Mouse (Mus musculus) midbrain, embryonic 14.5 days (tissue): ENCODE data around the gene Omp. TPM values are rescaled to one million over a fixed set of nuclear protein-coding genes. Genes with fewer than 3 reads are reported as not detected.

Experiments
- ATAC-seq: fragments of 200-750 bp; cut with Nextera tagmentation; 2 replicates; pipeline ENCODE4 v1.8.0; 2017; ENCODE audit warnings: moderate number of reproducible peaks, moderate library complexity; ENCODE audit not compliant: low FRiP score, low TSS enrichment
- DNase-seq: peaks from one replicate; pipeline ENCODE4 v3.0.0-alpha.2; 2015
- H3K27ac ChIP-seq: fragments of 300-500 bp; sonication (generic); replicated peaks from 2 replicates; pipeline ENCODE4 v1.5.1; 2014; ENCODE audit warnings: mild to moderate bottlenecking, low read depth, low read length, moderate library complexity
- H3K27me3 ChIP-seq: fragments of 300-500 bp; sonication (generic); 2 replicates; pipeline ENCODE4 v1.6.1; 2014; ENCODE audit warnings: low read length, control low read depth, mixed read lengths; ENCODE audit not compliant: control insufficient read depth, insufficient read depth
- H3K36me3 ChIP-seq: fragments of 300-500 bp; sonication (generic); 2 replicates; pipeline ENCODE4 v1.6.1; 2014; ENCODE audit warnings: low read length, control low read depth; ENCODE audit not compliant: control insufficient read depth, insufficient read depth
- H3K4me1 ChIP-seq: fragments of 300-500 bp; sonication (generic); 2 replicates; pipeline ENCODE4 v1.6.1; 2014; ENCODE audit warnings: mild to moderate bottlenecking, antibody characterized with exemption, low read length, control low read depth; ENCODE audit not compliant: control insufficient read depth, insufficient read depth
- H3K4me2 ChIP-seq: fragments of 300-500 bp; sonication (generic); 2 replicates; pipeline ENCODE4 v1.6.1; 2014; ENCODE audit warnings: mild to moderate bottlenecking, low read length, moderate library complexity
- H3K4me3 ChIP-seq: fragments of 300-500 bp; sonication (generic); replicated peaks from 2 replicates; pipeline ENCODE4 v1.5.1; 2014; ENCODE audit warnings: low read depth, low read length
- H3K9ac ChIP-seq: fragments of 300-500 bp; sonication (generic); replicated peaks from 2 replicates; pipeline ENCODE4 v1.6.1; 2014; ENCODE audit warnings: mild to moderate bottlenecking, low read length, moderate library complexity
- H3K9me3 ChIP-seq: fragments of 300-500 bp; sonication (generic); 2 replicates; pipeline ENCODE4 v1.6.1; 2016; ENCODE audit warnings: low read length, control low read depth, mixed read lengths; ENCODE audit not compliant: control insufficient read depth
- WGBS: fragments of 180-500 bp; shearing (Covaris S2); extraction: QIAGEN DNeasy Blood & Tissue Kit; methylation state at CpG from one replicate; pipeline ENCODE4 v1.1.7; 2014; 5-methylcytosine and 5-hydroxymethylcytosine counted together
- polyA plus RNA-seq: library from polyadenylated mRNA; unstranded; fragments of >200 nt; fragmentation: Nextera tagmentation; extraction: Ambion mirVana; gene quantifications from 2 replicates; pipeline ENCODE4 v1.2.1, GENCODE M21; 2014

Gene Omp
- polyA plus RNA-seq, 1 experiment from 2014 or later = 0.29 TPM

- ATAC-seq (peak; percentile 79), DNase-seq (peak; percentile 85)
- Histone ChIP-seq H3K27me3 (no peaks in the 10 kb centered on the region), H3K9ac (peak overlapping the region; percentile 7; the same call in 1 of the 2 replicates), H3K4me2 (peak overlapping the region; percentile 56), H3K4me3 (peak overlapping the region; percentile 10; the same call in 1 of the 2 replicates), H3K4me1 (no peaks in the 10 kb centered on the region), H3K27ac (no peak overlapping the region), H3K9me3 (no peaks in the 10 kb centered on the region), H3K36me3 (no peaks in the 10 kb centered on the region)
- 8% methylated on average over 7 of the region's 7 CpGs for WGBS
These were observed 25.0 kb downstream of the Omp start for GRCm38 (mm10) chr7:98120325-98120724.

GRCm38 (mm10) chr7:98119961-98120232, 25.4 kb downstream of the Omp start:
- no peak overlapping the region for H3K4me3 ChIP-seq
- no peaks in the 10 kb centered on the region for H3K9me3 ChIP-seq
- WGBS = 74% methylated on average over 2 of the region's 2 CpGs
- H3K36me3 ChIP-seq = no peaks in the 10 kb centered on the region
- H3K27me3 ChIP-seq = no peaks in the 10 kb centered on the region
- ATAC-seq = peak; percentile 19; the same call in 1 of the 2 replicates
- peak overlapping the region; percentile 56 for H3K4me2 ChIP-seq
- no peaks in the 10 kb centered on the region for H3K4me1 ChIP-seq
- H3K9ac ChIP-seq = no peak overlapping the region
- DNase-seq = no peak
- no peak overlapping the region for H3K27ac ChIP-seq

GRCm38 (mm10) chr7:98119179-98119960, 25.9 kb downstream of the Omp start, which contains the start of gene Myo7a:
Gene Myo7a, minus strand, starts transcription at chr7:98119524.
- Histone ChIP-seq H3K27ac (no peak within 1 kb of the TSS), H3K36me3 (no peaks in the 10 kb centered on the region), H3K27me3 (no peaks in the 10 kb centered on the region), H3K9ac (0 out of 2 replicates have a peak within 1 kb of the TSS, but pooled peaks have one; percentile 7), H3K9me3 (no peaks in the 10 kb centered on the region), H3K4me3 (peak within 1 kb of the TSS; percentile 10; the same call in 1 of the 2 replicates), H3K4me1 (no peaks in the 10 kb centered on the region), H3K4me2 (peak within 1 kb of the TSS; percentile 56)
- ATAC-seq = peak; percentile 10; the same call in 1 of the 2 replicates
- 32% methylated on average over 9 of the region's 9 CpGs for WGBS
- no peak for DNase-seq

GRCm38 (mm10) chr7:98117012-98117660, 28.2 kb downstream of the Omp start:
- WGBS = 71% methylated on average over 11 of the region's 11 CpGs
- DNase-seq = peak; percentile 30
- no peaks in the 10 kb centered on the region for H3K9me3 ChIP-seq
- H3K4me3 ChIP-seq = no peak overlapping the region
- H3K27me3 ChIP-seq = no peaks in the 10 kb centered on the region
- no peaks in the 10 kb centered on the region for H3K4me1 ChIP-seq
- no peak overlapping the region for H3K27ac ChIP-seq
- no peak overlapping the region for H3K9ac ChIP-seq
- no peaks in the 10 kb centered on the region for H3K36me3 ChIP-seq
- ATAC-seq = no peak
- H3K4me2 ChIP-seq = no peak overlapping the region

GRCm38 (mm10) chr7:98114656-98115055, 30.6 kb downstream of the Omp start:
- H3K36me3 ChIP-seq = no peaks in the 10 kb centered on the region
- H3K4me1 ChIP-seq = peaks cover 7% of the 10 kb centered on the region; the same call in 1 of the 2 replicates
- WGBS = 75% methylated on average over 6 of the region's 6 CpGs
- no peak for ATAC-seq
- H3K4me2 ChIP-seq = no peak overlapping the region
- no peaks in the 10 kb centered on the region for H3K9me3 ChIP-seq
- no peak overlapping the region for H3K4me3 ChIP-seq
- no peaks in the 10 kb centered on the region for H3K27me3 ChIP-seq
- H3K9ac ChIP-seq = no peak overlapping the region
- H3K27ac ChIP-seq = no peak overlapping the region
- no peak for DNase-seq

- Histone ChIP-seq H3K27me3 (no peaks in the 10 kb centered on the region), H3K9ac (peak overlapping the region; percentile 39; the same call in 1 of the 2 replicates), H3K4me2 (peak overlapping the region; percentile 43), H3K27ac (no peak overlapping the region), H3K36me3 (no peaks in the 10 kb centered on the region), H3K4me1 (peaks cover 7% of the 10 kb centered on the region; the same call in 1 of the 2 replicates), H3K9me3 (no peaks in the 10 kb centered on the region), H3K4me3 (peak overlapping the region; percentile 8; the same call in 1 of the 2 replicates)
- ATAC-seq (no peak), DNase-seq (peak; percentile 28)
- 9% methylated on average over 25 of the region's 25 CpGs for WGBS
These were observed 34.1 kb downstream of the Omp start for GRCm38 (mm10) chr7:98111233-98111632.

- Histone ChIP-seq H3K9me3 (no peaks in the 10 kb centered on the region), H3K9ac (no peak overlapping the region), H3K27ac (no peak overlapping the region), H3K4me2 (no peak overlapping the region), H3K4me3 (no peak overlapping the region), H3K36me3 (no peaks in the 10 kb centered on the region), H3K4me1 (peaks cover 7% of the 10 kb centered on the region; the same call in 1 of the 2 replicates), H3K27me3 (no peaks in the 10 kb centered on the region)
- ATAC-seq (no peak), DNase-seq (no peak)
- 84% methylated on average over 4 of the region's 4 CpGs for WGBS
These were observed 35.5 kb downstream of the Omp start for GRCm38 (mm10) chr7:98109771-98110170.

- H3K4me3 ChIP-seq = no peak overlapping the region
- no peak overlapping the region for H3K4me2 ChIP-seq
- H3K36me3 ChIP-seq = no peaks in the 10 kb centered on the region
- no peaks in the 10 kb centered on the region for H3K27me3 ChIP-seq
- no peaks in the 10 kb centered on the region for H3K9me3 ChIP-seq
- H3K9ac ChIP-seq = no peak overlapping the region
- H3K4me1 ChIP-seq = peaks cover 7% of the 10 kb centered on the region; the same call in 1 of the 2 replicates
- ATAC-seq (no peak), DNase-seq (no peak)
- 88% methylated on average over 16 of the region's 16 CpGs for WGBS
- H3K27ac ChIP-seq = no peak overlapping the region
These were observed 36.5 kb downstream of the Omp start for GRCm38 (mm10) chr7:98108636-98109430.
